Mouse (Mus musculus): ENCODE measurements at regions not wholly inside any gene's neighbourhood (a gene's known extent, or its start where the extent isn't known, plus 50 kb on each side); places are given as distances from the start of the nearest gene placed in this dataset.
A peak's percentile ranks its signal among the peaks of the same experiment; 100 is the strongest.

DNA sequence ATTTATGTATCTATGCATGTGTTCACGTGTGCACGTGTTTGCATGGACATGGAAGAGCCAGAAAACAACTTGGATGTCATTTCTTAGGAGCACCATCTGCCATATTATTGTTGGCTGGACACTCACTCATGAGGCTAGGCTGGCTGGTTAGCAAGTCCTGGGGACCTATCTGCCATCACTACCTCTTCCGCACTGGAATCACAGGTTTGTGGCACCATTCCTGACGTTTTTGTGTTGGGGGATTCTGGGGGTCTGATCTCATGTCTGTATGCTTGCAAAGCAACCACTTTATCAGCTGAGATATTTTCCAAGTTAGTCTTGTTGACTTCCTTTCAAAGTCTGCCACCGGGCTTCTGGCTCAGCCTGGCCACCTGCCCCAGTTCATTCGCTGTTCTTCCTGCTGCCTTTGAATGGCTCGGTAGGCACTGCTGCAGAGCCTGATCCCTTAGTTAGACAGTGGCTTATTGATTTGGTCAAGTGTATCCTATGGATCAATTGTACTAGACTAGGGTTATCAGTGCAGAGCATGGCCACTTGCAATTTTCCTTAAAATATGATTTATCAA, 262.4 kb downstream of the Foxo1 start:
- DNase-seq (ENCODE audit: low read depth): no peak
- TF ChIP-seq POLR2A (IDR thresholded peaks at IDR 0.05; ENCODE audit: borderline replicate concordance, extremely low read depth, insufficient read depth, insufficient read length, poor library complexity, severe bottlenecking): no peak

DNA sequence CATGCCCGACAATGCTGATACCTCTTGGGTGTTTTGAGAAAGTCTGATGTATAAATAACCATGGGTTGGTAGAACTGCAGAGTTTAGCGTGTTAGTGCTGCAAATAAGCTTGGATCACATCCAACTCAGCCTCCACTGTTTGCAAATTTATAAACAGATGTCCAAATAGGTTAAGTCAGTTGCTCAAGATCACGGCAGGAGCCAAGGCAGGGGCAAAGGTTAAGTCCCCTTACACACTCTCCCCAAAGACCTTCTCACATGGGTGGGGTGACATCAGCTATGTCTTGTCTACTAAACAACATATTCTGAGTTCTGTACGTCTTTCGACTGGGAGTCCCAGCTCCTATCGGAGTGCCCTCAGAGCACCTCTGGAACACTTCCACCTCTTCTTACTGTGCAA, 261.0 kb downstream of the Foxo1 start:
- no peak for DNase-seq (ENCODE audit: low read depth)
- TF ChIP-seq CTCF (IDR thresholded peaks at IDR 0.05; ENCODE audit: borderline replicate concordance, extremely low read depth, insufficient read depth, insufficient read length) (no peak), POLR2A (IDR thresholded peaks at IDR 0.05; ENCODE audit: borderline replicate concordance, extremely low read depth, insufficient read depth, insufficient read length, poor library complexity, severe bottlenecking) (no peak)

DNA sequence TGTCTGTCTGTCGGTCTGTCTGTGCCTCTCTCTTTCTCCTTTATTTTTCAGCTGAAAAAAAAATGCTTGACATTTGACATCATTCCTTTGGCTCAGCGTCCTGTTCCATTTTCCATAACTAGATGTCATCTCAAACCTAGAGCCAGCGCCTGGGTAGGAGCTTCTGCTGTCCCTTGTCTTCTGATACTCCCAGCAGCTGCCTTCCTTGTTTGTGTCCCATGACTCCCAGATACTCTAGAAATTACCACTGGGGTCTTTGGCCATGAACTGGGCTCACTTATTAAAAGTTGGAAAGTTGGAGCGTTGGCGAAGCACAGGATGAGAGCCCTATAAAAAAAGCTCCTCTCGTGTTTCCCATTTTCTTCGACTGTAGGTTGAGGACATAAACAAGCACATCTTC, 260.4 kb downstream of the Foxo1 start:
- no peak for DNase-seq (ENCODE audit: low read depth)
- TF ChIP-seq CTCF (IDR thresholded peaks at IDR 0.05; ENCODE audit: borderline replicate concordance, extremely low read depth, insufficient read depth, insufficient read length) (no peak), POLR2A (IDR thresholded peaks at IDR 0.05; ENCODE audit: borderline replicate concordance, extremely low read depth, insufficient read depth, insufficient read length, poor library complexity, severe bottlenecking) (no peak)

DNA sequence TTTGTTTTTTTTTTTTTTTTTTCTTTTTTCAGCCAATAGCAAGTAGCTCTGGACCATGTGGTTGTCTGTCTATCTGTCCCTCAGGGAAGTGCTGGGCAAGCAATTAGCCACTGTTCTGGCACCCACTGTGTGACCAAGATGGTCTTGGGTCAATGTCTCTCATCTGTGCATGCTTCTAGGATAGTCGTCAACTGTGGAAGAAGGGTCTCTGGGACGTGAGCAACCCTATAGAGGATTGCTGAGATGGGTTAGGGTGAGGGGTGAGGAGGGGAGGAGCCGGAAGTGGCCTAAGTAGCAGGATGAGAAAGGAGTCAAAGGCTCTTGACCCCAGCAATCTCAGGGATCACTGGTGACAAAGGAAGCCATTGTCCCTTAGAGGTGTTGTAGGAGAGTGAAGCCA, 259.6 kb downstream of the Foxo1 start:
- DNase-seq (ENCODE audit: low read depth): no peak
- TF ChIP-seq POLR2A (IDR thresholded peaks at IDR 0.05; ENCODE audit: borderline replicate concordance, extremely low read depth, insufficient read depth, insufficient read length, poor library complexity, severe bottlenecking) (no peak), CTCF (IDR thresholded peaks at IDR 0.05; ENCODE audit: borderline replicate concordance, extremely low read depth, insufficient read depth, insufficient read length) (no peak)

DNA sequence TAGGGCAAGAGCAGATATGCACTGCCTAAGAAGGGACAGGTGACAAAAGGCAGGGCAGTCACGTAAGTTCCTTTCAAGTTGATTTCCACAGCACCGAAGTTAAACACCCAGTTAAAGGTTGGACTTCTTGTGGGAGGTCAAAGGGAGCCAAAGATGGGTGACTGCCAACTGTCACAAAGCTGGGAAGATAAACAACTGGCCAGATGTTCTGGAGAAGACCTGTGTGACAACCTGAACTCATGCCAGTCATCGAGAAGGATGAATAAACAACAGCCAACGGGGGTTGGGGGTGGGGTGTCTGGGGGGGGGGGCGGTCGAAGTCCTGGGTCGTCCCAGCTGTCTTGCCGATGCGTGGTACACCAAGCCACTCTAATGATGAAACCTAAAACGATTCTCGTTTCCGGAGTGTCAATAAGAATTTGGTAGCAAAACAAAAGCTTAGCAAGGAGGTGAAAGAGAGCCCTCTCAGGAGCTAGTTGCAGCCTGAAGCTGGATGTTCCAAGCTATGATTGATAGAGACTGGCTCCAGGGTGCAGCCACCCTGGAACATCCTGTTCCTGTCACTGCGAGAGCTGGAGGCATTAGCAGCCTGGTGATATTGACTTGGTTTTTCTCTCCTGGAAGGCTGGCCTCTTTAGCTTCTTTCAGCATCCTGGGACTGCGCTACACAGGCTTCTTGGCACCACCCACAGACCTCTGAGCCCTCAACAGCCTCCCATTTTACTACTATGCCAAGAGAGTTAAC, 259.0 kb downstream of the Foxo1 start:
- DNase-seq (ENCODE audit: low read depth): no peak

DNA sequence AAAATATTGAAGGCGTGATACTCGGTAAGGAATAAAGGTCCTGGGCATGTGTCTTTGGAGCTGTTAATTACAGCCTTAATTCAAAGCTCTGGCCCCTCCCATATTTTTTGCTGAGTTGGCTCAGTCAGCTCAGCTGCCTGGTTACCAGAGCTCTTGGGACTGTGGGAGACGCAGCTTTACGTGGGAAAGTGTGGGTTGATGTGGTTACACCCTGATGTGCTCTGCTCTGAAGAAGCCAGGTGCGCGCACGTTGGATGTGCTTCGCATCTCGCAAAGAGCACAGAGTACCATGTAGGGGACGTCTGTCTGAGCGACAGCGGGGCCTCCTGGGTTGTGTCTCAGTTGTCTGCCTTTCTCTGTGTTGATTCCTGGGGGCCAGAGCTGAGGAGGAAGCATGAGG, 254.8 kb downstream of the Foxo1 start:
- no peak for TF ChIP-seq CTCF (IDR thresholded peaks at IDR 0.05; ENCODE audit: borderline replicate concordance, extremely low read depth, insufficient read depth, insufficient read length)
- no peak for TF ChIP-seq POLR2A (IDR thresholded peaks at IDR 0.05; ENCODE audit: borderline replicate concordance, extremely low read depth, insufficient read depth, insufficient read length, poor library complexity, severe bottlenecking)
- peak; percentile 34 for DNase-seq (ENCODE audit: low read depth)

More for the DNA sequence above, 259.0 kb downstream of the Foxo1 start:
- TF ChIP-seq CTCF (IDR thresholded peaks at IDR 0.05; ENCODE audit: borderline replicate concordance, extremely low read depth, insufficient read depth, insufficient read length): no peak
- no peak for TF ChIP-seq POLR2A (IDR thresholded peaks at IDR 0.05; ENCODE audit: borderline replicate concordance, extremely low read depth, insufficient read depth, insufficient read length, poor library complexity, severe bottlenecking)

DNA sequence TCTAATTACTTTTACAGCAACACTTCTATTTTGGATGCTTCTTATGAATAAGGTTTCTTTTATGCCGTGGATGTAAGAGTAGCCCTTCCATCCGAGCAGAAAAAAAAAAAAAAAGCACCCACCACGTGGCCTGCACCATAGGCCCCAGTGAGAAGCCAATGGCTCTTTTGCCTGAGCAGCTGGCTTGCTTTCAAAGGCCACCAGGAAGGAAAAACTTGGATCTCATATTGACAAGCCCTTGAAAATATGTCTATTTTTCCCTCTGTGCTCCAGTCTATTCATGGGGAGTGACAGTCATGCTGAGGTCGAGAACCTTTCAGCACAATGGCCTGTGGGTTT, 252.4 kb downstream of the Foxo1 start:
- TF ChIP-seq CTCF (IDR thresholded peaks at IDR 0.05; ENCODE audit: borderline replicate concordance, extremely low read depth, insufficient read depth, insufficient read length): no peak
- no peak for TF ChIP-seq POLR2A (IDR thresholded peaks at IDR 0.05; ENCODE audit: borderline replicate concordance, extremely low read depth, insufficient read depth, insufficient read length, poor library complexity, severe bottlenecking)
- DNase-seq (ENCODE audit: low read depth): no peak

DNA sequence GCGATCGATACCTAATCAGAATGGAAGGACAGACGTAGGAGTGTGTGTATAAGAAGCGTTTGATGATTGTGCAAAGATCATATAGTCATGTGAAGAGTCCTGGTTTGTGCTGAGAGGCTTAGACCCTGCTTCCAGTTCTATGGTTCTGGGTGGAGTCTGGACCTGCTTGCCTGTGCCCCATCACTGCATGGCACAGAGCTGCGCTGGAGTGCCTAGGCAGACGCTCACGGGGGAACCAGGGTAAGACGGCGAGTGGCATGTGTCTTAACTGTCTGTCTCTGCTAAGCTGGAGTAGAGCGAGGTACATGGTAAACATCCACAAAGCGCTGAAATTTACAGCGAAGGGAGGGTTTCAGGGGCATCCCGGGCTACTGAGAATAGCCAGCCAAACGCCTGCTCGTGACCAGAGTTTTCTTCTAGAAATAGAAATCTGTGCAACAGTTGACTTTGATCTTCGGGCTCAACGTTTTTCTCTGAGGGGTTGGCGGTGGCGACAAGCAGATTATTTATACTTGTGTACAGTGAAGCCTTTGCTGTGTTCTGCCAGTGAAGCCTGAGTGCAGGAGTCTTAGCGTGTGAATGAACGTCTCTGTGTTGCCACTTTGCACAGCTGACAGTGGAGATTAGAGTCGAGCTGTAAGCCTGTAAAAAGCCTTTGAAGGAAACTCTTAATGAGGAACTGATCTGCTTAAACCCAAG, 251.9 kb downstream of the Foxo1 start:
- TF ChIP-seq CTCF (IDR thresholded peaks at IDR 0.05; ENCODE audit: borderline replicate concordance, extremely low read depth, insufficient read depth, insufficient read length) (no peak), POLR2A (IDR thresholded peaks at IDR 0.05; ENCODE audit: borderline replicate concordance, extremely low read depth, insufficient read depth, insufficient read length, poor library complexity, severe bottlenecking) (no peak)
- peak; percentile 95 for DNase-seq (ENCODE audit: low read depth)

DNA sequence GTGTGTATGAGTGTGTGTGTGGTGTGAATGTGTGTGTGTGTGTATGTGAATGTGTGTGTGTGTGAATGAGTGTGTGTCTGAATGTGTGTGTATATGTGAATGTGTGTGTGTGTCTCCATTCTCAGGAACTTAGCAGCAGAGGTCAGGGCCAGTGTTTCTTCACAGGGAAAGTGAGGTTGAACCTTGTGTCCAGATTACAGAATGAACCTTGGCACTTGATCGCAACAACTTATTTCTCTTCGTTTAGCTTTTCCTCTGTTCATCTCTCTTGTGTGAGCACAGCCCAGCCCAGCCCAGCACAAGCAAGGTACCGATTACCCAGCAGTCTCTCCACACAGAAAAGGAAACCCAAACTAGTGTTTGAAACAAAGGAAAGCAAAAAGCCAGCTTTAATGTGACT, 249.7 kb downstream of the Foxo1 start:
- no peak for DNase-seq (ENCODE audit: low read depth)
- TF ChIP-seq POLR2A (IDR thresholded peaks at IDR 0.05; ENCODE audit: borderline replicate concordance, extremely low read depth, insufficient read depth, insufficient read length, poor library complexity, severe bottlenecking): no peak

DNA sequence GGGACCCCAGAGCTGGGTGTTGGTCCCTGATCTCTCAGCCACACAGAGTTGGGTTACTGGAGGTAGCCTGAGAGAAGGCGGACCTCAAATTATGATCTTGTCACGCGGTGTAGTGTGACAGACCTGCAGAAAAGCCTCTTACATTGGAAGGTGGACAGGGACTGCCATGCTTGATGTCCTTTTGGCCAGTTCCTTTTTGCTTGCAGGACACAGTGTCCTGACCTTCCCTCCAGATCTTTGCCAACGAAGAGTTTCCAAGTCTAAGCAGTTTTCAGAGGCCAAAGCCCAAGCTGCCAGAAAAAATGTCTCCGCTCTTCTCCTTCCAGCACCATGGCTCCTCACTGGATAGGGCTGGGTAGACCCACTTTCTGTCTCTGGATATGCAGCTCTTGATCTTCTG, 248.6 kb downstream of the Foxo1 start:
- no peak for DNase-seq (ENCODE audit: low read depth)
- TF ChIP-seq CTCF (IDR thresholded peaks at IDR 0.05; ENCODE audit: borderline replicate concordance, extremely low read depth, insufficient read depth, insufficient read length): no peak
- TF ChIP-seq POLR2A (IDR thresholded peaks at IDR 0.05; ENCODE audit: borderline replicate concordance, extremely low read depth, insufficient read depth, insufficient read length, poor library complexity, severe bottlenecking): no peak

DNA sequence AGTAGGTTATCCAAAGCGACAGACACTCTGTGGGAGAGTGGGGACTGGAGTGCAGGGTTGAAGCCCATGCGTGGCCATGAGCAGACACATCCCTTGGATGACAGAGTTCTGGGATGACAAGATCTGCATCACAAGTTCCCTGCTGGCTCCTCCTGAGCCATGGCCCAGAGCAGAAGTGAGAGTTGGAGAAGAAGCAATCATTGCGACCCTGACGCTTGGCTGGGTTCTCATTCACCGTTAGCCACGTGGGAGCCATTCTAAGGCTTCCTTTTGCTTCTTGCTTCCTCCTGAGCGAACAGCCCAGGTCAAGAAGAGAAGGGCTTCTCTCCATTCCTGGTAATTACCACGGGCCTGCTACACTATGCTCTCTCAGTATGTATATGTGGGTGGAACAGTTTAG, 244.6 kb downstream of the Foxo1 start:
- no peak for TF ChIP-seq POLR2A (IDR thresholded peaks at IDR 0.05; ENCODE audit: borderline replicate concordance, extremely low read depth, insufficient read depth, insufficient read length, poor library complexity, severe bottlenecking)
- TF ChIP-seq CTCF (IDR thresholded peaks at IDR 0.05; ENCODE audit: borderline replicate concordance, extremely low read depth, insufficient read depth, insufficient read length): no peak
- no peak for DNase-seq (ENCODE audit: low read depth)

DNA sequence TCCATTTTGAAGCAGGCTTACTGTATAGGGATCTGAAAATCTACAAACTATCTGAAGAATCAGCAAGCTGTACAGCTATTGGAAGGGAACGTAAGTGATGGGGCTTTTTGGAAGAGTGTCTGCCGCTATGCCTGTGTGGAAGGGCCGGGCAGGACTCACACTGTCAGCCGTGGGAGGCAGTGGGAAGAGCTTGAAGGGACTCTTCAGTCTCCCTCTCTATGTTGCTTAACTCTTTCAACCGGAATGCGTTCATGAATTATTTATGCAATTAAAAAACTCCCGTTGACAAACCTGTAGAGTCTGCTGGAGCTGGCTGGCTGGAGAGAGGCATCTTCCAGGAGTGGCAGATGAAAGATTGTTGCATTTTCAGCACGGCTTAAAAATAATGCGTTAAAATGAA, 243.4 kb downstream of the Foxo1 start:
- DNase-seq (ENCODE audit: low read depth): peak; percentile 84
- TF ChIP-seq POLR2A (IDR thresholded peaks at IDR 0.05; ENCODE audit: borderline replicate concordance, extremely low read depth, insufficient read depth, insufficient read length, poor library complexity, severe bottlenecking) (no peak), CTCF (IDR thresholded peaks at IDR 0.05; ENCODE audit: borderline replicate concordance, extremely low read depth, insufficient read depth, insufficient read length) (no peak)
